Mouse (Mus musculus) retina, adult 2 months (tissue): ENCODE results near the gene Lrp4.

Experiments
- DNase-seq: peaks from one replicate; pipeline ENCODE4 v3.0.0-alpha.2; 2012; ENCODE audit warnings: low read depth, low spot score

The Lrp4 gene

DNA sequence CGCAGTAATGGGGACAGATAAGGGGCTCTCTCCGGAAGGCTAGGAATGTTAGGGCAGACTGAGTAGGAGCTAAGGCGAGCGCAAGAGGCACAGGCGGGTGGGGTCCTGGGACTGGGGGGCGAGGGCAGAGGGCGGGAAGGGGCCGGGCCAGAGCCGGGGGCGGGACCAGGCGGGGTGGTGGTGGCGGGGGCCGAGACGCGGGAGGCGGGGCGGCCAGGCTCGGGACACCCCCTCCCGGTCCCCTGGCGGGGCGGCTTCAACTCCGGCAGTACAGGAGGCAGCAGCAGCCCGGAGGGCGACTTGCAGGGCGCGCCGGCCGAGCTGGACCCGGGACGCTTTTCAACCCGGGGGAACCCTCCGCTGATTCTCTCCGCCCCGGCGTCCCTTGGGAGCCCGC is at the start of gene Lrp4:
Lrp4 (plus strand) TSS at position 253 of the 397 bp plus-strand sequence.
- DNase-seq: no peak

GRCm38 (mm10) chr2:91408031-91408430 is 49.3 kb upstream of the Lrp4 start:
- DNase-seq: no peak

GRCm38 (mm10) chr2:91411473-91411872 is 45.8 kb upstream of the Lrp4 start:
- DNase-seq: no peak

GRCm38 (mm10) chr2:91412361-91412760 is 45.0 kb upstream of the Lrp4 start:
- no peak for DNase-seq

- no peak for DNase-seq
These were observed 43.5 kb upstream of the Lrp4 start for GRCm38 (mm10) chr2:91413811-91414210.

DNA sequence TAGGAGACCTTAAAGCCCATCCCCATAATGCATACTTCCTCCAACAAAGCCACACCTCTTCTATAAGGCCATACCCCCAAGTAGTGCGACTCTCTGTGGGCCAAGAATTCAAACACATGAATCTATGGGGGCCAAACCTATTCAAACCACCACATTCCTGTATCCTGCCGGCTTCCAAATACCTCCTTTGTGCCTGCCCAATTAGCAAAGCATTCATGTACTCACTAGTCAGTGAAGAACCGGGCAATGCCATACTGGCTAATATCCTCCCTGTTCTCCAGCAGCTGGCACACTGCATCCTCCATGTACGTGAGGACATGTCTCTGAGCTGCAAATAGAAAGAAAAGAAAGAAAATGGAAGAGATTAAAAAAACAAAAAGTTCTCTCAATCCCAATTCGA is 35.7 kb upstream of the Lrp4 start:
- DNase-seq: no peak

DNA sequence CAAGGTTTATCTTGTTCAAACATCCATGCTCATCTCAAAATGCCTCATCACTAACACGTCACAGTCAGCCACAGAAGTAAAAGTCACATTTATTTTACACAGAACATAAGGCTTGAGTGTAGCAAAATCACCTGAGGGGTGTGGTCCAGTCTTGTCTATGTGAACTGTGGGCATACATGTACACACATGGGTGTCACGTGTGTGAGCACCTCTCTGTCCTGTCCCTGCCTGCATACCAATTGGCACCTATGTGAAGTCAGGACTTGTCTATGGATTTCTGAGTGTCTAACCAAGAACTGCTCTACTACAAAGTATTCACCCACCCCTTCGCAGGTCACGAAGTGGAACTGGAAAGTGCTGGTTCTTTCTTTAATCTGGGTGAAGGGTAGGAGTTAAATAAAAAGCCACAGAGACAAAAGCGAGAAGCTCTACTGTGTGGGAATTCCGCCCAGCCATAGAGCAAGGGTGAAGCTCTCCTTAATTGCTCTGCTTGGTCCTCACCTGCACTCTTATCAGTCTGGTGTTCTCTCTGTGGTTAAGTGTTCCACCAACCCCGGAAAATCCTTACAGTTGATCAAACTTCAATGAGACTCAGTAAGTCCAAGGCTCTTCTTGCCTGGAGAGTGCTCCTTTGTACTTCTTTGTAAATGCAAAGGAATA is 33.1 kb upstream of the Lrp4 start:
- no peak for DNase-seq

DNA sequence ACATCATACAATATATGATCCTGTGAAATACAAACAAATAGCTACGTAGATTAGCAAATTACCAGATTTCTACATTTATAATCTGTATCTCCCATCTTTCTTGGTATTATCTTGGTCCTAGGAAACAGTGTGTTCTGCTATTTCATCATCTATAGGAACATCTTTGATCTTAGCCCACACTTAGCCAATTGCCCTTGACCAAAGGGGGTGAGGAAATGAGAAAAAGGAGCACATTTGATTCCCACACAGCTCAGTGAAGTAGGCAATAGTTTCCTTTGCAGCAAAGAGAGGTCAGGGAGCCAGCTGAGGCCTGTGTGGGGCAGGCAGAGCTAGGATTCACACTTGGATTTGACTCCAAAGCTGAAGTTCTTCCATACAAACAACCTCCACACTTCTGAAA is 31.0 kb upstream of the Lrp4 start:
- no peak for DNase-seq

GRCm38 (mm10) chr2:91429146-91429545 is 28.2 kb upstream of the Lrp4 start:
- DNase-seq: peak; percentile 56

DNA sequence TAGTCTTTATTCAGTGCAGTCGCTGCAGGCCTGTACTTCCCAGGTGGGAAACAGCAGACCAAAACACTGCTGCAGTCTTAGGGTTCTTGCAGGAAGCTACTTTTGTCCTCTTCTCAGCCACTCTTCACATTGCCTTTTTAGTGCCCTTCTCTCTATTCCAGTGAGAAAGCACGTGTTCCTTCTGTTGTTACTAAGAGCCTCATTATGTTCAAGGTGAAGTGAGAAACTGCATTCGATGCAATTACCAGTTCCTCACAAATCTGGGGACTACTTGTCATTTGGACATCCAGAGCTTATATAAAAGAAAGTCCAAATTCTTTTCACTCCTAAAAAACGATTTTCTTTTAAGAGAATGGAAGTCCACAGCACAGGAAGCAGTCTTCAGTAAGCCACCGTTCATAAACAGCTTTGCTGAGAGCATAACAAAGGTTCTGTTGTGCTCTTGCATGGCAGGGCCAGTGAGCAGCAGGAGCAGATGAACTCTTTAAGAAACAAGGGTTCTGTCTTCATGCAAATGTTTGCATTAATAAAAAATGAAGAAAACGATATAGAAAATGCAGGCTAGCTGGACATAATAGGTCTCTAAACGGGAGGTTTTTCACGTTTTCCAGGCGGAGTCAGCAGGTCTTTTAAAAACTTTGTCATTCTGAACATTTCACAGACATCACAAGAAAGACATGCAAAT is 27.3 kb upstream of the Lrp4 start:
- no peak for DNase-seq

DNA sequence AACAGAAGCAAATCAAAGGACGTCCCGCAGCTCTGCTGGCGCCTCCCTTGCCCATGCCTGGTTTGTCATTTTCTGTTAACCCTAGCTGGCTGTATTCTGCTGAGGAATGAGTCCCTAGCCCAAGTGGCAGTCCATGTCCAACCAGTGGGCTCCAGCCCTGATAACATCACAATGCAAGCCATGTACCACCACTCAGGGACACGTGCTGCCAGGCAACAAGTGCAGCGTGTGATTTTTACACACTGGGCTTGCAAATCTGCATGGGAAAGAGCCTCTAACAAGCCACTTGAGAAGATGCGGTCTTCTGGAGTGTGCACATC is 26.8 kb upstream of the Lrp4 start:
- no peak for DNase-seq

DNA sequence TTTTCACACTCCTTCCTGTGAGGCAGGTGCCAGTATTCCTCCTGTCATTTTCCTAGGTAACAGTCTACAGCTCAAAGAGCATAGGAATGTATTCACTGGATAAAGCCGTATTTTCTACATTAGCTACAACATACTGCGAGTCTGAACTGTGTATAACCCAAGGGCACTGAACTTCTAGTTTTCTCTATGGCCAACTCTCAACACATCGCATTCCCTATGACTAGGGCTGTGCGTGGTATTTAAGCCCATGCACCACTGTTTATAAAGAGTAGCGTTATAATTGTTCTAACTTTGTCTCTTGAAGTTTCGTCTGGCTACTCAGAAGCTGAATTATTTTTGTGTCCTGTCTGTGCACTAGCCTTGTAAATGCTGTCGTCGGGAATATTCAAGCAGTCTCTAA is 20.6 kb upstream of the Lrp4 start:
- DNase-seq: no peak

- DNase-seq: no peak
These were observed 20.0 kb upstream of the Lrp4 start for GRCm38 (mm10) chr2:91437116-91437815.

GRCm38 (mm10) chr2:91439271-91439670 is 18.0 kb upstream of the Lrp4 start:
- no peak for DNase-seq

DNA sequence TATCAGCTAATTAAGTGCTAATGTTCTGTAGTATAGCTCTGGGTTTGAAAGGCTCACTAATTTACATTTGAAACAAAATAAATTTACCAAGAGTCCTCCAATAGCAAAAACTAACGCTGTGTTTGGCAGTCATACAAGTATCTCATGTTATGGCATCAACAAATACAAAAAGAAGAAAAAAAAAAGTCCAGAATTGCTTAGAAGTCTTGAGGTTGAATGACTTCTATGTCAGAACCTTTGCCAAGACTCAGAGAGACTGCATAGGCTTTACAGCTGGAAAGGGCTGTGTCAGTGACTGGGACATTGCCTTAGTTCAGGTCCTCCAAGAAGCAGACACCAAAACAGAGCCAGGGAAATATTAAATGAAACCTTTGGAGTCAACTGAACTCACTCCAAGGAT is 17.4 kb upstream of the Lrp4 start:
- no peak for DNase-seq

DNA sequence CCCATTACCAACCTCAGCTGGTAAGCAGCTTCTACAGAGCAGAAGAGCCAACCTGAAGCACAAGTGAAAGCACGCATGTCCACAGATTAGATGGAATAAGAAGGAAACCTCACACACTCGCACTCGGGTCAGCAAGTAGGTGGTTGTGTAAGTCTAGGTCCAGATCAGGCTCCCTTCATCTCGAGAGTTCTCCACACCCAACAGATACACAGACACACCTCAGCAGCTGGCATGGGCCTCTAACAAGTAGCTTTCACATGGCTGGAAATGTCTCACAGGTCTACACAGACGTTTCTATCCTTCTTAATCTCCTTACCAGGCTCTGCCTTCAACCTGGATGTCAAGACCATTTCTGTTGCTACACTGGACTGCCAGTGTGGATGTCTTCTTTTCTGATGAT is 16.6 kb upstream of the Lrp4 start:
- no peak for DNase-seq

GRCm38 (mm10) chr2:91441715-91442114 is 15.6 kb upstream of the Lrp4 start:
- DNase-seq: no peak

DNA sequence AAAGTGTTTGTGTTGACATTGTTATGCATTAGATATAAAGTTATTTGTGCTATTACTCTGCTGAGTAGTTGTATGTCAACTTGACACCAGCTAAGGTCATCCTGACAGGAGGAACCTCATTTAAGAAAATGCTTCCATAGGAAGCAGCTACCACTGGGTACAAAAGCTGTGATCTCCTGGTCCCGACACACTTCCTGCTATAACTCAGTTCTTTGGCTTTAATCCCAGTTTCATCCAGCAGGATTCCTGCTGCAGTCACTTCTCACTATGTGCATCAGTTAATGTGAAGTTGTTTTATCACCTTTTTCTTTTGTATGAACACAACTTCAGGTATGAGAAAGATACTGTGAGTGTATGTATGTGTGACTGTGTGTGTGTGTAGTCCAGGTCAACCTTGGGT is 15.1 kb upstream of the Lrp4 start:
- DNase-seq: no peak

DNA sequence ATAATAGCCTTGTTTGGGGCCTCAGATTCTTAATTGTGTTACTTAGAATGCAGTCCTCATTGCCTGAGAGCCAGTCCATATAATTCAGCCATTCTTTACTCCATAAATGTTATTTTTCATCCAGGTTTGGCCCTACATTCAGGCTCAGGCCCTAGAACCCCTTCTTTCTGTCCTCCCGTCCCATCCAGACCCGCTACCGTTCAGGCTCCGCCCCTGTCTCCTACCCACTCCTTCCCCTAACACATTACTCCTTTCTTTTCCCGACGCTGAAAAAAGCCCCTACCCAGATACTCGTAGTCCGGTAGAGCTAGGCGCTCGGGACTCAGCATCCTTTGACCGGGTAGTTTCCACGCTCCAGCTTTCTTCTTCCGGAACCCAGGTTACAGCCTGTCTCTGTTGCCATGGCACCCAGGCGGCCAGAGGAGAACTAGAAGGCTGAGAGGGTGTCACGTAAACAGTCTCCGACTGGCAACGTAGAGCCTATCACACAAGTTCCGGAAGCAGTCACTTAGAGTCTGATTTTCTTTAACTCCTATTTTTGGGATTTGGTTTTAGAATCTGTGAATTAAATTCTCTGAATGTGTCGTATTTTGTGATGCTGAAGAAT is 12.9 kb upstream of the Lrp4 start, which contains the start of gene 1110051M20Rik:
1110051M20Rik (minus strand) TSS at position 419 of the 607 bp plus-strand sequence.
- peak; percentile 87 for DNase-seq

- DNase-seq: no peak
These were observed 7.6 kb upstream of the Lrp4 start for GRCm38 (mm10) chr2:91449662-91450061.

DNA sequence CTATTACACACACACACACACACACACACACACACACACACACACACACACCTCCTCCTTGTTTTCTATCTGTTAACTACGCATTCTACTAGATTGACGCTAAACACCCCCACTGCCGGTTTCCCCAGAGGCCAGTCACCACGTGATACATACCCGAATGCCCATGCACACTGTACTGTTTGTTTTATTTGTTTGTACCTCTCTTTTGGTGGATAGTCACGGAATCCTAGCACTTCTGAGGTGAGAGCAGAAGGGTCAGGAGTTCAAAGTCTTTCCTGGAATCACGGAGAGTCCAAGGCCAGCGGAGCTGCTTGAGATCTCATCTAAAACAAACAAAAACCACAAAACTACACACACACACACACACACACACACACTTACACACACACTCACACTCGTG is 7.0 kb upstream of the Lrp4 start:
- DNase-seq: no peak

GRCm38 (mm10) chr2:91452658-91453057 is 4.7 kb upstream of the Lrp4 start:
- no peak for DNase-seq
